Mouse (Mus musculus) embryonic facial prominence, embryonic 10.5 days (tissue): Measurements from ENCODE around the gene Pex14. TPM values are rescaled to one million over a fixed set of nuclear protein-coding genes. Genes with fewer than 3 reads are reported as not detected.
A peak's percentile ranks its signal among the peaks of the same experiment; 100 is the strongest.

Source experiments
- DNase-seq: peaks from one replicate; pipeline ENCODE4 v3.0.0-alpha.2; 2017; ENCODE audit warnings: low spot score
- H3K27ac ChIP-seq: fragments of 300-500 bp; sonication (generic); replicated peaks from 2 replicates; pipeline ENCODE4 v1.5.1; 2016; ENCODE audit warnings: mild to moderate bottlenecking
- H3K27me3 ChIP-seq: fragments of 300-500 bp; sonication (generic); replicated peaks from 2 replicates; pipeline ENCODE4 v1.6.1; 2016; ENCODE audit warnings: low read depth, mild to moderate bottlenecking; ENCODE audit not compliant: poor library complexity, severe bottlenecking
- H3K36me3 ChIP-seq: fragments of 300-500 bp; sonication (generic); replicated peaks from 2 replicates; pipeline ENCODE4 v1.6.1; 2016; ENCODE audit warnings: mild to moderate bottlenecking, moderate library complexity
- H3K4me1 ChIP-seq: fragments of 300-500 bp; sonication (generic); 2 replicates; pipeline ENCODE4 v1.6.1; 2016
- H3K4me3 ChIP-seq: fragments of 300-500 bp; sonication (generic); 2 replicates; pipeline ENCODE4 v1.5.1; 2016; ENCODE audit warnings: mild to moderate bottlenecking, moderate library complexity
- H3K9me3 ChIP-seq: fragments of 300-500 bp; sonication (generic); 2 replicates; pipeline ENCODE4 v1.6.1; 2016; ENCODE audit warnings: mild to moderate bottlenecking
- WGBS: fragments of 180-500 bp; shearing (Covaris S2); methylation state at CpG from one replicate; pipeline ENCODE4 v1.1.7; 2016; 5-methylcytosine and 5-hydroxymethylcytosine counted together
- polyA plus RNA-seq: library from polyadenylated mRNA; unstranded; fragments of >200 nt; fragmentation: Nextera tagmentation; extraction: Ambion mirVana; gene quantifications from 2 replicates; pipeline ENCODE4 v1.2.1, GENCODE M21; 2016

Gene Pex14
- polyA plus RNA-seq, 1 experiment from 2014 or later: 59.0 TPM

DNA sequence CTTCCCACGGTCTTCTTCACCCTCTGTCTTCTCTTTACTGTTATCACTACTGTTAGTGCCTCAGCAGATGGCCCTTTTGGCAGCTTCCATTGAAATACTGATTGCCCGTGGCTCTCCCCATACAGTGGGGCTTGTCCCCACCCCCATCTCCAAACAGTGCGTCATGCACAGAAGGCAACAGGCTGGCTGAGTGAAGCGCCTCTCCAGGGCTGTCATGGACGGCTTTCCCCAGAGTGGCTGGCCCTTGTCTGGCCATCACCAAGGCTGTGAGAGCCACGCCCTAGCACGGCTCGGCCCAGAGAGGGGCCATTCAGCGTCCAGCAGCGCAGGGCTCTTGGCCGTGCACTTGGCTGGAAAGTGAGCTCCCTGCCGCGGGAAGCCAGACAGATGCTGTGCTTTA, 164.5 kb downstream of the Pex14 start:
- 62% methylated on average over 13 of the region's 13 CpGs for WGBS
- Histone ChIP-seq H3K27me3 (peaks cover 96% of the 10 kb centered on the region), H3K36me3 (0 out of 2 replicates have a peak, but pooled peaks cover 11% of the 10 kb centered on the region), H3K4me3 (no peak overlapping the region), H3K9me3 (no peaks in the 10 kb centered on the region), H3K4me1 (peaks cover 65% of the 10 kb centered on the region), H3K27ac (peak overlapping the region; percentile 52; the same call in 1 of the 2 replicates)
- DNase-seq: no peak

- Histone ChIP-seq H3K4me3 (no peak overlapping the region), H3K27me3 (peaks cover 96% of the 10 kb centered on the region), H3K4me1 (peaks cover 57% of the 10 kb centered on the region), H3K9me3 (no peaks in the 10 kb centered on the region), H3K27ac (no peak overlapping the region), H3K36me3 (0 out of 2 replicates have a peak, but pooled peaks cover 4% of the 10 kb centered on the region)
- 88% methylated on average over 13 of the region's 13 CpGs for WGBS
- no peak for DNase-seq
Measured at GRCm38 (mm10) chr4:148933109-148933508, 166.6 kb downstream of the Pex14 start.

- DNase-seq: no peak
- 65% methylated on average over 9 of the region's 9 CpGs for WGBS
- Histone ChIP-seq H3K27me3 (peaks cover 96% of the 10 kb centered on the region), H3K4me3 (no peak overlapping the region), H3K36me3 (0 out of 2 replicates have a peak, but pooled peaks cover 2% of the 10 kb centered on the region), H3K27ac (0 out of 2 replicates have a peak overlapping the region, but pooled peaks have one; percentile 7), H3K9me3 (no peaks in the 10 kb centered on the region), H3K4me1 (peaks cover 71% of the 10 kb centered on the region)
Measured at GRCm38 (mm10) chr4:148930721-148931229, 168.9 kb downstream of the Pex14 start.

DNA sequence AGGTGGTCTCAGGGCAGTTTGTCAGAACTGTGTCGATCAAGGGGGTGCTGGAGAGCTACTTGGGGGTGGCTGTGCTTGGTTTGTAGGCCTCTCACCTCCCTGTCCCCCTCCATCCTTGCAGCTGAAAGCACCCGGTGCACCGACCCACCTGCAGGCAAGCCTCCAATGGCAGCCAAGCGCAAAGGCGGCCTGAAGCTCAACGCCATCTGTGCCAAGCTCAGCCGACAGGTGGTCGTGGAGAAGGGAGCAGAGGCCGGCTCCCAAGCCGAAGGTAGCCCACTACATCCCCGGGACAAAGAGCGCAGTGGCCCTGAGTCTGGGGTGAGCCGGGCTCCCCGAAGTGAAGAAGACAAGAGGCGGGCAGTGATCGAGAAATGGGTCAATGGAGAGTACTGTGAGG, 170.8 kb downstream of the Pex14 start:
- no peak overlapping the region for H3K4me3 ChIP-seq
- H3K27me3 ChIP-seq: peaks cover 96% of the 10 kb centered on the region
- no peak for DNase-seq
- no peaks in the 10 kb centered on the region for H3K9me3 ChIP-seq
- no peak overlapping the region for H3K27ac ChIP-seq
- WGBS: 91% methylated on average over 16 of the region's 16 CpGs
- 0 out of 2 replicates have a peak, but pooled peaks cover 2% of the 10 kb centered on the region for H3K36me3 ChIP-seq
- peaks cover 73% of the 10 kb centered on the region for H3K4me1 ChIP-seq

- no peak for DNase-seq
- Histone ChIP-seq H3K4me3 (no peak overlapping the region), H3K4me1 (peaks cover 75% of the 10 kb centered on the region), H3K36me3 (0 out of 2 replicates have a peak, but pooled peaks cover 2% of the 10 kb centered on the region), H3K9me3 (no peaks in the 10 kb centered on the region), H3K27ac (no peak overlapping the region; the same call in 1 of the 2 replicates), H3K27me3 (peaks cover 96% of the 10 kb centered on the region)
- 72% methylated on average over 9 of the region's 9 CpGs for WGBS
Measured at GRCm38 (mm10) chr4:148928316-148928715, 171.4 kb downstream of the Pex14 start.

GRCm38 (mm10) chr4:148926459-148926858, 173.2 kb downstream of the Pex14 start:
- Histone ChIP-seq H3K4me3 (no peak overlapping the region), H3K27ac (no peak overlapping the region; the same call in 1 of the 2 replicates), H3K27me3 (peaks cover 100% of the 10 kb centered on the region), H3K9me3 (no peaks in the 10 kb centered on the region), H3K36me3 (0 out of 2 replicates have a peak, but pooled peaks cover 2% of the 10 kb centered on the region), H3K4me1 (peaks cover 90% of the 10 kb centered on the region)
- WGBS: 30% methylated on average over 8 of the region's 8 CpGs
- peak; percentile 57 for DNase-seq

DNA sequence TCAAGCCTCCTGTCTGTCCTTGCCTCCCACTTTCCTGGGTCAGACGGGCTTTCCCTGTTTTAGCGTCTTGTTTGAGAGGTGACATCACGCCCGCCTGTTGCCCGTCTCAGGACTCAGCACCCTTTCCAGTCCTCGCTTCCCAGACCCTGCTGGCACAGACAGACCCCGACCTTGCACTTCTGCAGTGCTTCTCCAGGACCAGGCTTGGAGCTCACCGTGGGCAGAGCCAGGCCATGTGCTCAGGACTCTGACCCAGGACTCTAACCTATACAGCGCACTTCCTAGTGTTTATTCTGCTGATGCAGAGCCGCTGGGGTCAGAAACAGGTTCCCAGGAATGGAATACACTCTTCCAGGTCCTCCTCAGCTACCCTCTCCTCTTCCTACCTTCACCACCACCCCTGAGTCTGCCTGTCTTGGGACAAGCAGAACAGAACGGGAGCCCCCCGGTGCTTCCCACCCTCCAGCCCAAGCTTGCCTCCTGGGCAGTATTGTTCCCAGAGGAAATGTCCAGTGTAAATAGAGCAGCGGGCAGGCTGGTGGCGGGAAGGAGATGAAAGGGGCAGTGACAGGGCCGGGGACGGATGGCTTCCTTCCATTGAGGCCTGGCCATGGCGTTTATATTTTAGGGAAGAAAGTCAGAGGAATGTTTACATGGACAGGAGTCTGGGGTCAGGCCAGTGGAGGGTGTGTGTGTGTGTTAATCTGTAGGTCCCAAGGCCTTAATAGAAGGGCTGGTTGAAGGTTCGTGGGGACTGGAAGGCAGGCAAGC, 173.9 kb downstream of the Pex14 start:
- H3K4me1 ChIP-seq: peaks cover 91% of the 10 kb centered on the region
- 0 out of 2 replicates have a peak, but pooled peaks cover 2% of the 10 kb centered on the region for H3K36me3 ChIP-seq
- H3K27me3 ChIP-seq: peaks cover 100% of the 10 kb centered on the region
- DNase-seq: peak; percentile 39
- H3K4me3 ChIP-seq: 0 out of 2 replicates have a peak overlapping the region, but pooled peaks have one; percentile 23
- no peaks in the 10 kb centered on the region for H3K9me3 ChIP-seq
- 32% methylated on average over 18 of the region's 18 CpGs for WGBS
- H3K27ac ChIP-seq: peak overlapping the region; percentile 48; the same call in 1 of the 2 replicates

GRCm38 (mm10) chr4:148923976-148924375, 175.7 kb downstream of the Pex14 start:
- Histone ChIP-seq H3K9me3 (no peaks in the 10 kb centered on the region), H3K36me3 (no peaks in the 10 kb centered on the region), H3K4me1 (peaks cover 98% of the 10 kb centered on the region), H3K4me3 (no peak overlapping the region), H3K27me3 (peaks cover 100% of the 10 kb centered on the region), H3K27ac (no peak overlapping the region)
- WGBS: 74% methylated on average over 8 of the region's 8 CpGs
- DNase-seq: no peak

- H3K36me3 ChIP-seq: no peaks in the 10 kb centered on the region
- no peak overlapping the region for H3K4me3 ChIP-seq
- no peaks in the 10 kb centered on the region for H3K9me3 ChIP-seq
- 75% methylated on average over 9 of the region's 9 CpGs for WGBS
- peaks cover 100% of the 10 kb centered on the region for H3K27me3 ChIP-seq
- DNase-seq: no peak
- peaks cover 98% of the 10 kb centered on the region for H3K4me1 ChIP-seq
- H3K27ac ChIP-seq: no peak overlapping the region
Measured at GRCm38 (mm10) chr4:148923414-148923813, 176.3 kb downstream of the Pex14 start.

DNA sequence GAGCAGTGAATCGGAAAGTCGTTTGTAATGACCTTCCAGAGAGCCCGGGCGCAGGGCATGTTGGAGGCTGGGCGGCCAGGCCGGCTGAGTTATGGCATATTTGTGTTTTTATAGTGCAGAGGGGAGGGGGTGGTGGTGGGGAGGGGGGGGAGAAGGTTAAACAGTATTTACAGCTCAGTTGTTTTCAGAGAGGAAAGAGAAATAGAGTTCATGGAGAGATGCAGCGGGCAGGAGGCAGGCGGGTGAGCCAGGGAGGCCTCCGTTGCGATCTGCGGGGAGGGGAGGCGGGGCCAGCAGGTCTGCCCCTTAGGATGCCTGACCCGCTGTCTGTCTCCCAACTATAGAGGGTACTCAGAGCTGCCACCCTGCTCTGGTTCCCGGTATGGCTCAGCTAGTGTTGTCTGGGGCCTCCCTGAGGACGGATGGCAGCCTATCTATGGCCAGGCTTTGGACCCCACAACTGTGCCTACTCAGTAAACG, 177.4 kb downstream of the Pex14 start:
- H3K9me3 ChIP-seq: no peaks in the 10 kb centered on the region
- no peaks in the 10 kb centered on the region for H3K36me3 ChIP-seq
- peaks cover 92% of the 10 kb centered on the region for H3K4me1 ChIP-seq
- DNase-seq: peak; percentile 56
- peak overlapping the region; percentile 40; the same call in 1 of the 2 replicates for H3K27ac ChIP-seq
- peak overlapping the region; percentile 44 for H3K4me3 ChIP-seq
- 9% methylated on average over 16 of the region's 16 CpGs for WGBS
- H3K27me3 ChIP-seq: peaks cover 100% of the 10 kb centered on the region

GRCm38 (mm10) chr4:148920610-148921009, 179.1 kb downstream of the Pex14 start:
- Histone ChIP-seq H3K4me1 (peaks cover 89% of the 10 kb centered on the region), H3K27me3 (peaks cover 99% of the 10 kb centered on the region), H3K36me3 (no peaks in the 10 kb centered on the region), H3K4me3 (peak overlapping the region; percentile 17; the same call in 1 of the 2 replicates), H3K27ac (0 out of 2 replicates have a peak overlapping the region, but pooled peaks have one; percentile 8), H3K9me3 (no peaks in the 10 kb centered on the region)
- peak; percentile 34 for DNase-seq
- 37% methylated on average over 11 of the region's 11 CpGs for WGBS

- no peak overlapping the region for H3K27ac ChIP-seq
Measured at GRCm38 (mm10) chr4:148918707-148919447, 180.8 kb downstream of the Pex14 start.

More at GRCm38 (mm10) chr4:148918707-148919447, 180.8 kb downstream of the Pex14 start:
- Histone ChIP-seq H3K4me1 (peaks cover 89% of the 10 kb centered on the region), H3K36me3 (no peaks in the 10 kb centered on the region), H3K27me3 (peaks cover 99% of the 10 kb centered on the region), H3K4me3 (no peak overlapping the region), H3K9me3 (no peaks in the 10 kb centered on the region)
- no peak for DNase-seq
- WGBS: 62% methylated on average over 15 of the region's 15 CpGs
